Mouse (Mus musculus): ENCODE measurements around the gene Tspo2.

Tspo2 gene

GRCm38 (mm10) chr17:48450666-48451352 lies 513 bp downstream of the Tspo2 start:
- no peak for DNase-seq

GRCm38 (mm10) chr17:48447675-48448074 lies 3.6 kb downstream of the Tspo2 start:
- no peak for DNase-seq

- no peak for DNase-seq
Observed at GRCm38 (mm10) chr17:48443542-48444145, 7.7 kb downstream of the Tspo2 start.

- no peak for DNase-seq
Observed at GRCm38 (mm10) chr17:48442745-48443457, 8.4 kb downstream of the Tspo2 start.

GRCm38 (mm10) chr17:48437421-48437911 lies 13.9 kb downstream of the Tspo2 start:
- no peak for DNase-seq

- no peak for DNase-seq
Observed at GRCm38 (mm10) chr17:48436487-48436886, 14.8 kb downstream of the Tspo2 start.

- DNase-seq, result no peak
Observed at GRCm38 (mm10) chr17:48434479-48434878, 16.8 kb downstream of the Tspo2 start.

GRCm38 (mm10) chr17:48433689-48434330 lies 17.5 kb downstream of the Tspo2 start:
- DNase-seq, result no peak

GRCm38 (mm10) chr17:48433006-48433655 lies 18.2 kb downstream of the Tspo2 start:
- DNase-seq, result no peak

GRCm38 (mm10) chr17:48432158-48432980 lies 19.0 kb downstream of the Tspo2 start, which contains the start of gene Apobec2:
Apobec2 (minus strand) TSS chr17:48432930.
- no peak for DNase-seq

GRCm38 (mm10) chr17:48431054-48431453 lies 20.3 kb downstream of the Tspo2 start:
- no peak for DNase-seq

- no peak for DNase-seq
Observed at GRCm38 (mm10) chr17:48430394-48430793, 20.9 kb downstream of the Tspo2 start.

GRCm38 (mm10) chr17:48427852-48428530 lies 23.3 kb downstream of the Tspo2 start:
- DNase-seq, result peak; percentile 33 to 47

GRCm38 (mm10) chr17:48426991-48427750 lies 24.2 kb downstream of the Tspo2 start:
- DNase-seq, result no peak

GRCm38 (mm10) chr17:48425823-48426612 lies 25.3 kb downstream of the Tspo2 start:
- peak in 1 of 2 experiments; percentile 31 for DNase-seq

GRCm38 (mm10) chr17:48424237-48424636 lies 27.1 kb downstream of the Tspo2 start:
- DNase-seq, result no peak

- no peak for DNase-seq
Observed at GRCm38 (mm10) chr17:48419571-48419970, 31.8 kb downstream of the Tspo2 start.

- no peak for DNase-seq
Observed at GRCm38 (mm10) chr17:48418781-48419180, 32.5 kb downstream of the Tspo2 start.

- DNase-seq, result no peak
Observed at GRCm38 (mm10) chr17:48418174-48418573, 33.1 kb downstream of the Tspo2 start.

All from thymus, adult 18-20 months (tissue).